Comparison of ENCODE assay signal across 14 mouse cellular contexts in genomic region chr13:58122786-58123297, GRCm38 (mm10). TPM values are rescaled to one million over a fixed set of nuclear protein-coding genes. Genes with fewer than 3 reads are reported as not detected.
DNase-seq lines count a peak whose midpoint lies in the region; ATAC-seq and TF ChIP-seq lines count a peak whose summit lies in the region.
"Had no signal": no experiment of that assay in that cellular context is flagged by ENCODE, and none has a peak within 500 bp of the region (broad histone marks: within the 10 kb centered on the region; RNA-seq: fewer than 3 reads in every experiment).

No protein-coding gene starts in this region.

- H3K9me3 ChIP-seq in intestine, embryonic 14.5 days (ENCODE audit: control insufficient read depth, low read length): no peaks in the 10 kb centered on the region
- no peaks in the 10 kb centered on the region for H3K9me3 ChIP-seq in intestine, embryonic 15.5 days
- H3K9me3 ChIP-seq in stomach, embryonic 15.5 days: no peaks in the 10 kb centered on the region
- H3K9me3 ChIP-seq in stomach, postnatal 0 days (ENCODE audit: control insufficient read depth, low read length): no peaks in the 10 kb centered on the region
- H3K9me3 ChIP-seq: hindbrain, embryonic 15.5 days had no signal

- TF ChIP-seq CTCF in stomach, postnatal 0 days (IDR thresholded peaks at IDR 0.05; ENCODE audit: low read depth): no peak

- peaks cover 35% of the 10 kb centered on the region for H3K4me1 ChIP-seq in intestine, embryonic 14.5 days (replicated peaks; ENCODE audit: control insufficient read depth, insufficient read depth, low read length)
- H3K4me1 ChIP-seq in intestine, embryonic 15.5 days (replicated peaks): peaks cover 15% of the 10 kb centered on the region; the same call in 1 of the 2 replicates
- peaks cover 10% of the 10 kb centered on the region; the same call in 1 of the 2 replicates for H3K4me1 ChIP-seq in stomach, embryonic 15.5 days
- H3K4me1 ChIP-seq in stomach, postnatal 0 days (replicated peaks; ENCODE audit: control insufficient read depth, insufficient read depth): no peaks in the 10 kb centered on the region; the same call in 1 of the 2 replicates

- ATAC-seq in intestine, embryonic 14.5 days (replicated peaks; ENCODE audit: low FRiP score, low TSS enrichment, low read depth): no peak
- ATAC-seq in intestine, embryonic 15.5 days: no peak
- ATAC-seq in stomach, embryonic 15.5 days (ENCODE audit: insufficient read depth, low FRiP score, low read depth): no peak
- no peak for ATAC-seq in stomach, postnatal 0 days (ENCODE audit: low FRiP score, low TSS enrichment)
- ATAC-seq: activated CD4-positive, CD25-positive, alpha-beta regulatory T cell, adult 4 months; CD4-positive, CD25-positive, alpha-beta regulatory T cell, adult 4 months; forebrain, embryonic 16.5 days had no signal

- H3K9ac ChIP-seq in intestine, embryonic 14.5 days (ENCODE audit: low read length): no peak overlapping the region
- H3K9ac ChIP-seq in intestine, embryonic 15.5 days: no peak overlapping the region
- H3K9ac ChIP-seq in stomach, embryonic 15.5 days: no peak overlapping the region
- no peak overlapping the region for H3K9ac ChIP-seq in stomach, postnatal 0 days (ENCODE audit: low read length)
- H3K9ac ChIP-seq: hindbrain, embryonic 15.5 days had no signal

- intact Hi-C loops in gastrocnemius, postnatal 14 days (cut with DNase I; ENCODE audit: low total_unique reads): no loop called here

- H3K4me3 ChIP-seq in intestine, embryonic 14.5 days (ENCODE audit: low read depth, low read length): no peak overlapping the region
- H3K4me3 ChIP-seq in intestine, embryonic 15.5 days (replicated peaks): no peak overlapping the region
- H3K4me3 ChIP-seq in stomach, embryonic 15.5 days (replicated peaks): no peak overlapping the region
- no peak overlapping the region for H3K4me3 ChIP-seq in stomach, postnatal 0 days (ENCODE audit: low read depth, low read length)
- H3K4me3 ChIP-seq: hindbrain, embryonic 15.5 days had no signal

- H3K4me2 ChIP-seq in intestine, embryonic 14.5 days (ENCODE audit: low read length): 0 out of 2 replicates have a peak overlapping the region, but pooled peaks have one; percentile 8
- H3K4me2 ChIP-seq in intestine, embryonic 15.5 days (replicated peaks): no peak overlapping the region
- no peak overlapping the region for H3K4me2 ChIP-seq in stomach, embryonic 15.5 days
- H3K4me2 ChIP-seq in stomach, postnatal 0 days (replicated peaks; ENCODE audit: low read depth): no peak overlapping the region
- H3K4me2 ChIP-seq: hindbrain, embryonic 15.5 days had no signal

- peaks cover 15% of the 10 kb centered on the region for H3K36me3 ChIP-seq in intestine, embryonic 14.5 days (ENCODE audit: control insufficient read depth, insufficient read depth, low read length)
- no peaks in the 10 kb centered on the region for H3K36me3 ChIP-seq in intestine, embryonic 15.5 days
- H3K36me3 ChIP-seq in stomach, embryonic 15.5 days: no peaks in the 10 kb centered on the region
- H3K36me3 ChIP-seq in stomach, postnatal 0 days (ENCODE audit: control insufficient read depth, insufficient read depth, low read length): no peaks in the 10 kb centered on the region
- H3K36me3 ChIP-seq: hindbrain, embryonic 15.5 days had no signal

- no peak overlapping the region for H3K27ac ChIP-seq in intestine, embryonic 14.5 days (ENCODE audit: low read depth)
- H3K27ac ChIP-seq in intestine, embryonic 15.5 days: no peak overlapping the region
- H3K27ac ChIP-seq in stomach, embryonic 15.5 days: peak overlapping the region; percentile 18; the same call in 1 of the 2 replicates
- no peak overlapping the region for H3K27ac ChIP-seq in stomach, postnatal 0 days (replicated peaks)
- H3K27ac ChIP-seq: hindbrain, embryonic 15.5 days; macrophage had no signal

- no peak for DNase-seq in intestine, embryonic 14.5 days (ENCODE audit: low spot score)
- no peak for DNase-seq in stomach, postnatal 0 days (ENCODE audit: low spot score)
- peak; percentile 35 for DNase-seq in kidney, postnatal 10 days
- no peak for DNase-seq in gastrocnemius, postnatal 14 days
- DNase-seq in adrenal gland, postnatal 25 days: no peak
- DNase-seq: cerebellum, adult 11-12 months; midbrain, embryonic 14.5 days had no signal

- TF ChIP-seq EP300 in stomach, postnatal 0 days (optimal IDR thresholded peaks at IDR 0.05): no peak

- 51% methylated on average over 10 of the region's 10 CpGs for WGBS in intestine, embryonic 14.5 days
- 47% methylated on average over 10 of the region's 10 CpGs for WGBS in intestine, embryonic 15.5 days
- 43% methylated on average over 10 of the region's 10 CpGs for WGBS in stomach, embryonic 15.5 days
- WGBS in stomach, postnatal 0 days: 39% methylated on average over 10 of the region's 10 CpGs

- H3K27me3 ChIP-seq in intestine, embryonic 14.5 days (replicated peaks; ENCODE audit: control insufficient read depth, insufficient read depth, low read length): no peaks in the 10 kb centered on the region
- H3K27me3 ChIP-seq in intestine, embryonic 15.5 days (replicated peaks): no peaks in the 10 kb centered on the region
- H3K27me3 ChIP-seq in stomach, embryonic 15.5 days (replicated peaks): no peaks in the 10 kb centered on the region
- no peaks in the 10 kb centered on the region for H3K27me3 ChIP-seq in stomach, postnatal 0 days (ENCODE audit: control insufficient read depth, insufficient read depth, low read length)
- H3K27me3 ChIP-seq: hindbrain, embryonic 15.5 days had no signal

RNA-seq across cellular contexts. Expression of gene Hnrnpa0, which starts 5.5 kb away (rescaled TPM):
- 42.5 and 42.8 TPM in 2 replicates for polyA plus RNA-seq in intestine, embryonic 14.5 days (2014; fragmentation: Nextera tagmentation; extraction: Ambion mirVana)
- polyA plus RNA-seq in intestine, embryonic 15.5 days (2015; fragmentation: Nextera tagmentation; extraction: Ambion mirVana): 28.2 and 36.2 TPM in 2 replicates
- polyA plus RNA-seq in stomach, embryonic 15.5 days (2015; fragmentation: Nextera tagmentation; extraction: Ambion mirVana): 34.1 and 34.7 TPM in 2 replicates
- 21.1 and 24.6 TPM in 2 replicates for polyA plus RNA-seq in stomach, postnatal 0 days (2015; fragmentation: Nextera tagmentation; extraction: Ambion mirVana)
- total RNA-seq in gastrocnemius, postnatal 14 days (2021): 10 to 100 TPM; 57.3 to 65.1 TPM
- total RNA-seq in adrenal gland, postnatal 25 days (2021): 115 and 127 TPM in 2 replicates

RNA-seq across cellular contexts. Expression of gene Klhl3, which starts 9.4 kb away (rescaled TPM):
- polyA plus RNA-seq in intestine, embryonic 14.5 days (2014; fragmentation: Nextera tagmentation; extraction: Ambion mirVana): 3.0 and 3.3 TPM in 2 replicates
- polyA plus RNA-seq in intestine, embryonic 15.5 days (2015; fragmentation: Nextera tagmentation; extraction: Ambion mirVana): 2.6 and 2.8 TPM in 2 replicates
- 3.2 and 3.4 TPM in 2 replicates for polyA plus RNA-seq in stomach, embryonic 15.5 days (2015; fragmentation: Nextera tagmentation; extraction: Ambion mirVana)
- polyA plus RNA-seq in stomach, postnatal 0 days (2015; fragmentation: Nextera tagmentation; extraction: Ambion mirVana): 1.1 and 1.2 TPM in 2 replicates
- 1 to 10 TPM; 1.0 to 1.2 TPM for total RNA-seq in gastrocnemius, postnatal 14 days (2021)
- total RNA-seq in adrenal gland, postnatal 25 days (2021): 1.5 and 3.2 TPM in 2 replicates

RNA-seq across cellular contexts. Expression of gene Idnk, which starts 34.6 kb away (rescaled TPM):
- polyA plus RNA-seq in intestine, embryonic 14.5 days (2014; fragmentation: Nextera tagmentation; extraction: Ambion mirVana): 35.7 and 39.0 TPM in 2 replicates
- 43.0 and 44.0 TPM in 2 replicates for polyA plus RNA-seq in intestine, embryonic 15.5 days (2015; fragmentation: Nextera tagmentation; extraction: Ambion mirVana)
- 40.0 TPM in 2 replicates for polyA plus RNA-seq in stomach, embryonic 15.5 days (2015; fragmentation: Nextera tagmentation; extraction: Ambion mirVana)
- polyA plus RNA-seq in stomach, postnatal 0 days (2015; fragmentation: Nextera tagmentation; extraction: Ambion mirVana): 35.0 and 37.5 TPM in 2 replicates
- total RNA-seq in gastrocnemius, postnatal 14 days (2021): 10 to 100 TPM in 1 of 2 experiments, 1 to 10 TPM in 1; 9.0 to 10.2 TPM
- 45.4 and 55.2 TPM in 2 replicates for total RNA-seq in adrenal gland, postnatal 25 days (2021)
